Mouse (Mus musculus): ENCODE data around the gene Usp20. TPM values are rescaled to one million over a fixed set of nuclear protein-coding genes. Genes with fewer than 3 reads are reported as not detected.

Usp20 gene
- total RNA-seq, 2 experiments from 2014 or later: 11.6 to 13.1 TPM

DNA sequence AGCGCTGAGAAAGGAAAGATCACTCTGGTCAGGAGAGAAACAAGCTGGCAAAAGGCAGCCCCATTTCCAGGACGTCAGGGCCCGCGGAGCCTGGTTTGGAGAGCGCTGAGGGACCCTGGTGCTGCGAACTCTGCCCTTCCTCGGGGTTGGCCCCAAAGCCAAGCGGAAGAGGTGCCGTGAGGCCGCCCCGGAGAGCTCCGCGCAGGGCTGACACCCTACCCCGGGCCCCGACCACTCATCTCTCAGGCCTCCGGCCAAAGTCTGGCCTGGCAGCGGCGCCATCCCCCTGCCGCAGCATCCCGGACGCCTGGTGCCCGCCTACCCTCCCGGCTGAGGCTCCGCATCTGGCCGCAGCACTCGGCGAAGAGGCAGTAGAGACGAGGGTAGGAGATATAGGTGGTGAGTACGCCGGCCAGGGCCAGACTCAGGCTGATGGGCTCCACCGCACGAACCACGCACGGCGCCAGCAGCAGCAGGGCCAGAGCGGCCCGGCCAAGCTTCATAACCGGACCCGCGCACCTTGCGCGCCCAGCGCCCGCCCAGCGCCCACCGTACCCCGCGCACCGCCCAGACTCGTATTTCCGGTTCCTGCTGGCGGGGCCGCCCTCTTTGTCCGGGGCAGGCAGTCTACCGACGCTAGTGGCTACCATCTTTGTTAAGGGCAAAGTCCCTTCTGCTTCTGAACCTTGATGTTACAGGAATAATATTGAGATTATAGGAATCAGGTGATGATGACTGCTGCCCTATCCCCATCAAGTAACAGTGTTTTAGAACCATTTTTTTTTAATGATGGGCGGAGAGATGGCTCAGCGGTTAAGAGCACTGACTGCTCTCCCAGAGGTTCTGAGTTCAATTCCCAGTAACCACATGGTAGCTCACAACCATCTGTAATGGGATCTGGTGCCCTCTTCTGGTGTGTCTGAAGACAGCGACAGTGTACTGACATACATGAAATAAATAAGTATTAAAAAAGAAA, 14.4 kb upstream of the Usp20 start, which contains the start of gene Tor1a:
Tor1a (minus strand) TSS at position 582 of the 976 bp plus-strand sequence.
- DNase-seq: peak; percentile 89
- intact Hi-C loops (cut with DNase I; ENCODE audit: low total_unique reads): no loop called here

DNA sequence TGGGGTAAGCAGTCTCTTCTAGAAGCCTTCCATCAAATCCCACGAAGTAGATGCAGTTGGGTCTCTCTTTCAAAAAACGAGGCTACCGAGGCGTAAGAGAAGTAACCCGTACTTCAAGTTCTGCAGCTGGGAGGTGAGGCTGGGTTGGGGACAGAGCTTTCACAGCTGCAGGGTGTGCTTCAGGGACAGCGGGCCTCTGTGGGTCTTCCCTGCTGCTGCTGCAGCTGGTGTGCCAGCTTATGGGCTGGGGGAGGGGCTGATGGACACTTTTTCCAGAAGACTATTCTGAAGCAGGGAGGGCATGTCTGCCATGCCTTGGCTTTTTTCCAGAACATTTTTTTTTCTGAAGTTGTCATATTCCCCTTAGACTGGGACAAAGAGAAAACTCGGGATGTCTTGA, 945 bp downstream of the Usp20 start:
- no peak for DNase-seq
- intact Hi-C loops (cut with DNase I; ENCODE audit: low total_unique reads): no loop called here

DNA sequence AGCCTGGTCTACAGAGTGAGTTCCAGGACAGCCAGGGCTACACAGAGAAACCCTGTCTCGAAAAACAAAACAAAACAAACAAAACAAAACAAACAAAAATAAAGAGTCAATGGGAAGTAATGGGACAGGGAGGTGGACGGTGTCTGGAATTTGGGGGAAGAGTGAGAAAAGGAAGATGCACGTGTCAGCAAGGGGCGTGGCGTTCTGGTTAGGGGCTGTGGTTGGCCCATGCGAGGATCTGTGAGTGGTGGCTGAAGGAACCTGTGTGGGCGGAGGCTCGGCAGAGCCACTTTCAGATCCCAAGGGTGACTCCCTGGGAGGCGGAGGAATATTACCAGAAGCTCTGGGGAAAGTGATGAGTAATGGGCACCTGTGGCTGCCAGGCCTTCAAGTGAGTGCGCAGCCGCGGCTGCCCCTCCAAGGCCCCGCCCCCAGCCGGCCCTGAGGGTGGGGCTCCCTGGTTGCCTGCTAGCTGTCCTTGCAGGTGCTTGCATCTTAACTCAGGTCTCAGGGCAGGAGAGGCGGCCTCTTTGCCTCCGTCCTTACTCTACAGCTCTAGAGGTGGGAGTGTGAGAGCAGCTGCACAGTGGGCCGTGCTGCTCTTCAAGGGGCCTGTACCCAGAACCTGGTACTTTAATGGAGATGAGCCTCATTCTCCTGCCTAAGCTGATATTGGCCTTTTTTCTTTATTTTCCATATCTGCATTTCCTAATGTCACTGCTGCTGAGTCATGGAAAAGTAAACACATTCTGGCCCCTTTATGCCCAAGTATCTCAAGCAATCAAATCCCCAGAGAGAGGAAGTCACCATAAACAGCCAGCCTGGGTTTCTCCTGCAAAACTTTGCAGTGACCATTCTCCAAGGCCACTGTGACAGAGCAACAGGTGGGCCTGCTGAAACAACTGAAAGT, 3.3 kb downstream of the Usp20 start:
- intact Hi-C loops (cut with DNase I; ENCODE audit: low total_unique reads): no loop called here
- DNase-seq: peak; percentile 61

- DNase-seq: no peak
- intact Hi-C loops (cut with DNase I; ENCODE audit: low total_unique reads): no loop called here
Observed at GRCm38 (mm10) chr2:30990221-30990620, 8.1 kb downstream of the Usp20 start.

- DNase-seq: no peak
- intact Hi-C loops (cut with DNase I; ENCODE audit: low total_unique reads): no loop called here
Observed at GRCm38 (mm10) chr2:30994853-30995252, 12.8 kb downstream of the Usp20 start.

DNA sequence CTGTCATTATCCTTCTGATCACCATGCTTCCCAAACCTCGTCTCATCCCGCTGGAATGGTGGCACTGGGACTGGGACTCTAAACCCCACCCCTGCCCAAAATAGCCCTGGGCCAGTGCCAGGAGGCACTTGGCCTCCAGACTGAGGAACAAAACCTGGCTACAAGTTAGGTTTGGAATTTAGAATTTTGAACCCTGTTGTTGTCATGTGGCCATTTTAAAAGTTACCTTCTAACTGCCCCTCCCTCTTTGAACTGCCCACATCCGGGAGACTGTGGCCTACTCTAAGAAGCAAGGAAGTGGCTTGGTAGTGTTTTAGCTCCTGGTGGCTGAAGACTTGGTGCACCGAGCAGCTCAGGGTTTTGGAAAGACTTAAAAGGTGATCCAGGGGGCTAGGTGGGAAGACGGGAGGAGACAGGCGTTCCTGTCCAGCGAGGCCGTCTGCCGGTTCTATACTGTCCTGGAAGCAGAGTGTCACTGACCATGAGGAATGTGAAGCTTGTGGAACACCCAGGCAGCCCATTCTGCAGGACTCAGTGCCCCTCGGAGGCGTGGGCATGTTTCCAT, 13.4 kb downstream of the Usp20 start:
- peak; percentile 29 for DNase-seq
- intact Hi-C loops (cut with DNase I; ENCODE audit: low total_unique reads): no loop called here

DNA sequence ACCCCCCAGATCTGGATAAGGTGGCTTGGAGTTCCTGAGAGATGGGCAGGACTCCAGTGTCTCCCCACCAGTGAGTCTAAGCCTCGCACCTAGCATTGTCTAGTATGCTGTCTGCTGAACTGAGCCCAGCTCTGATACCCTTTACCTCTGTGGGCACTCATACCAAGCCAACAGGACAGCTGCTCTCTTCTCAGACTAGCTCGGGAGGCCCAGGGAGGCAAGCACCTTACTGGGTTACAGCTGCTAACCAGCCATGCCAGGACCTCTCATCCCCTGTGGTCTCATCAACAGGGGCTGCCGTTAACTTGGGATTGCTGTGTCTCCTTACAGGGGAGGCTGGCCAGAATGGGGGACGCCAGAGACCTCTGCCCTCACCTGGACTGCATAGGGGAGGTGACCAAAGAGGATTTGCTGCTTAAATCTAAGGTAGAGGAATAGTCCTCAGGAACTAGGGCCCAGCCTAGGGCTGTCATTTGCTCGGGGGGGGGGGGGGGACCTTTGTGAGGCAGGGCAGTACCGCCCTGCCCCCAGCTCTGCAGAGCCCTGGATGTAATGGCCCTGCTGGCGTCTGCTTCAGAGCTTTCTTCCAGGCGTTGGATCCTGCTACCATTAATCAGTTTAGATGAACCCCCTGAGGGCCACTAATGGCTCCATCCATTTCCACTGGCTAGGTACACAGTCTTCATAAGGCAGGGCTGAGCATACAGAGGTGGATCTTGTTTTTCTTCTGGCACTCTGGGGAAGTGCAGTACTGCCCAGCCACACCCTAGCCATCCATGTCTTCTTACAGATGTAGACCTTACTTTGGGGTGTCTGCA, 16.6 kb downstream of the Usp20 start:
- DNase-seq: no peak
- intact Hi-C loops (cut with DNase I; ENCODE audit: low total_unique reads): no loop called here

GRCm38 (mm10) chr2:31002857-31003256, 20.8 kb downstream of the Usp20 start:
- no peak for DNase-seq
- intact Hi-C loops (cut with DNase I; ENCODE audit: low total_unique reads): no loop called here

DNA sequence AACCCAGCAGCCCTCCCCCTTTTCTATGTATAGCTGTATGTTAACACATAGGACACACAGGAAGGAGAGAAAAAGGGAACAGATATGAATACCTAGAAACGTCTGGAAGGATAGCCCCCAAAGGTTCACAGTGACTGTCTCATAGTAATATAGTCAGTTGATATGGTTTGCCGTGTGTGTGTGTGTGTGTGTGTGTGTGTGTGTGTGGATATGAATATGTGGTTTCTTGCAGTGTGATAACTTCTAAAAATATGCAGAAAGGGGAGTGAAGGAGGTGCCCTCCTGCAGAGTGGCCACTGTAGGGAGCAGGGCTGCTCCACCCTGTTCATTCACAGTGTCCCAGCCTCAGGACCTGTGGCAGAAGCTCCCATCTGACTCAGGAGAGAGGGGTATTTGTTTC, 23.4 kb downstream of the Usp20 start:
- intact Hi-C loops (cut with DNase I; ENCODE audit: low total_unique reads): no loop called here
- no peak for DNase-seq

- intact Hi-C loops (cut with DNase I; ENCODE audit: low total_unique reads): no loop called here
- DNase-seq: no peak
Observed at GRCm38 (mm10) chr2:31006434-31006833, 24.4 kb downstream of the Usp20 start.

GRCm38 (mm10) chr2:31007208-31007607, 25.1 kb downstream of the Usp20 start:
- DNase-seq: no peak
- intact Hi-C loops (cut with DNase I; ENCODE audit: low total_unique reads): no loop called here

DNA sequence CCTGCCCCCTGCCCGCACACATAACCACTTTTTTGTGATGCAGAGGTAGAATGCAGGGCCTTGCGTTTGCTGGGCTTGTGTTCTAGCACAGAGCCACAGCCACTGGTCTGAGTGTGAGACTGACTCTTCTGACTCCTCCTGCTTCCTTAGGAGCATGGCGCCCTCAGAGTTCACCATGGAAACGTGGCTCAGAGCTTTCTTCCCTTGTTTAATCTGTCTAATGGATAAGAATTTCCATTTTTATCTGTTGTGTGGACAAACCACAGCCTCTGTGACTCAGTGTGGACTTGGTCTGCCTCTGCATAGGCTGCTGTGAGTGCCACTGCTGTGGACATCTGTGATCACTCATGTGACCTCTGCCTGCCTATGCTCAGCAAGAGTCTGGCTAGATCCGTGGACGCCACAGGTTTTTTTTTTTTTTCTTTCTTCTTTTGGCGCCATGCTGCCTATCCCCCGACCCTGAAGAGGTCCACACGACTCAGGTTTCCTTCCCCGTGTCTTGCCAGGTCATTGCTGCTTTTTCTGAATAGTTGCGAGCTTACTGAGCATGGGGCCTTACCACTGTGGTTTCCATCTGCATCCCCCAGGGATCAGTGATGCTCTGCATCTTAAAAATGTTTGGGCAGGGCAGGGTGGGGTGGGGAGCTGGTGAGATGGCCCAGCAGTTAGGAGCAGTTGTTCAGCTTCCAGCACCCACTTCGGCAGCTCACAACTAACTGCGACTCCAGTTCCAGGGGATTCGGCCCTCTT, 31.5 kb downstream of the Usp20 start:
- DNase-seq: no peak
- intact Hi-C loops (cut with DNase I; ENCODE audit: low total_unique reads): no loop called here

DNA sequence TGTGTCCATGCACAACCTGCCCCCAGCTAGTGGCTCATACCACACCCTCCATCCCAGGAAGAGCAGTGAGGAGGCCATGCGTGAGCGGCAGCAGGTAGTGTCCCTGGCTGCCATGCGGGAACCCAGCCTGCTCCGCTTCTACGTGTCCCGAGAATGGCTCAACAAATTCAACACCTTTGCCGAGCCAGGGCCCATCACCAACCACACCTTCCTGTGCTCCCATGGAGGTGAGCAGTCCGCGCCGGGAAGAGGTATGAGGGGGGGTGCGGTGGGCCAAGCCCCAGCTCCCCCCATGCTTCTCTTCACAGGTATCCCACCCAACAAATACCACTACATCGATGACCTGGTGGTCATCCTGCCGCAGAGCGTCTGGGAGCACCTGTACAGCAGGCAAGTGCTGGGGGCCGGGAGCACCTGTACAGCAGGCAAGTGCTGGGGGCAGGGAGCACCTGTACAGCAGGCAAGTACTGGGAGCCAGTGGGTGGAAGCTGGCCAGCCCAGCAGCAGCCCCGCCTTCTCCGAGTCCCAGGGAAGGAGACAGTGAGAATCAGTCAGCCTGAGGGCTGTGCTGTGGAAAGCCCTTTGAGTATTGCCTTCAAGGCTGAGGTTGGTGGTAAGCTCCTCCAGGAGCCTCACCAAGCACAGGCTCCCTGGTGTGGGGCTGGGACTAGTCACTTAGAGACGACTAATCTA, 35.7 kb downstream of the Usp20 start:
- intact Hi-C loops (cut with DNase I; ENCODE audit: low total_unique reads): no loop called here
- no peak for DNase-seq

- intact Hi-C loops (cut with DNase I; ENCODE audit: low total_unique reads): no loop called here
- no peak for DNase-seq
Observed at GRCm38 (mm10) chr2:31018519-31018918, 36.4 kb downstream of the Usp20 start.

GRCm38 (mm10) chr2:31019011-31019410, 36.9 kb downstream of the Usp20 start:
- intact Hi-C loops (cut with DNase I; ENCODE audit: low total_unique reads): no loop called here
- DNase-seq: no peak

GRCm38 (mm10) chr2:31020202-31020601, 38.1 kb downstream of the Usp20 start:
- intact Hi-C loops (cut with DNase I; ENCODE audit: low total_unique reads): loop anchor here (10.0 kb wide), 1 partner anchor 275 kb away; no protein-coding TSS in a partner anchor
- DNase-seq: no peak

DNA sequence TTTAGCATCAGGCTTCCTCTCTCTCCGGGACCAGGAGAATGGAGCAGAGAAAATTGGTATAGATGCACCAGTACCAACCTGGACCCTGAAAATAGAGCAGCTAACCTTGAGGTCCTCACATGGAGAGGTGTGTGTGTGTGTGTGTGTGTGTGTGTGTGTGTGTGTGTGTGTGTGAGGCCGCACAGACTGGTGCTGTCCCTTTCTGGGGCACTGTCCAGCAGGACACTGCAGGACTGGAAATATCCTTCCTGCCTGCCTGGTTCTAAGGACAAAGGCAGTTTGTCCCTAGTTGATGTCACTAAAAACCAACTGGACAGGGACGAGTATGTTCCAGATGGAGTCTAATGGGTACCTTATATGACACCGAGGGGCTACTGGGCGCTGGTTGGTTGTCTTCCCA, 41.9 kb downstream of the Usp20 start:
- DNase-seq: no peak
- intact Hi-C loops (cut with DNase I; ENCODE audit: low total_unique reads): loop anchor here (10.0 kb wide), 1 partner anchor 271 kb away; no protein-coding TSS in a partner anchor
